Mouse (Mus musculus): ENCODE measurements around the gene Lgr5.

The Lgr5 gene

DNA sequence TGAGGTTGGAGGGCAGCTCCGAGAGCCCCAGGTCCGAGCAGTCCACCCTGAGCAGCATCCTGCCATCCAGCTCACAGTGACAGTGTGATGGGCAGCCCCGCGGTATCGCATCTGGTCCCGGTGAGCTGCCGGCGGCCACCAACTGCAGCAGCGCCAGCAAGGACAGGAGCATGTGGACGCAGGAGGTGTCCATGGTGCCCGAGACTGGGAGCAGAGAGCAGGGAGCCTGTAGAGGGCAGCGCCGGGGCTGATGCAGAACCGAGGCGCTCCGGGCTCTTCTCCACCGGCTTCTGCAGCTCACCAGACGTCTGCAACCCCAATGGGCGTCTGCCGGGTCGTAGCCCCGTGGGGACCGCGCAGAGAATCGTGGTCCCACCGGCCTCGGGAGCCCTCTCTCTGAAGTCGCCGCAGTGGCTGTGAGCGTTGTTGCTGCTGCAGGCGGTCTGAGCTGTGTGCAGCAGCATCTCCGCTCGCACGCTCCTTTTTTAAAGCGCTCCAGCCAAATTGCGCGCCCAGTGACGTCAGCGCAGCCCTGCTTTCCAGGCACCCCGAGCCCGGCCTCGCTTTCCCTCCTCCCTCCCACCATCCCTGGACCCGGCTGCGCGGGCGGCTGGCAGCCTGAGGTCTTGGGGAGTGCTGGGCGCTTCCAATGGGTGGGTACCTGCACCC lies at the start of gene Lgr5:
Lgr5 (minus strand) TSS at position 480 of the 669 bp plus-strand sequence.
- DNase-seq, result peak in 1 of 2 experiments; percentile 15

- no peak for DNase-seq
These were observed 39.1 kb upstream of the Lgr5 start for GRCm38 (mm10) chr10:115626678-115627077.

GRCm38 (mm10) chr10:115624957-115625356 lies 37.4 kb upstream of the Lgr5 start:
- no peak for DNase-seq

GRCm38 (mm10) chr10:115623956-115624671 lies 36.5 kb upstream of the Lgr5 start:
- peak; percentile 32 to 42 for DNase-seq

DNA sequence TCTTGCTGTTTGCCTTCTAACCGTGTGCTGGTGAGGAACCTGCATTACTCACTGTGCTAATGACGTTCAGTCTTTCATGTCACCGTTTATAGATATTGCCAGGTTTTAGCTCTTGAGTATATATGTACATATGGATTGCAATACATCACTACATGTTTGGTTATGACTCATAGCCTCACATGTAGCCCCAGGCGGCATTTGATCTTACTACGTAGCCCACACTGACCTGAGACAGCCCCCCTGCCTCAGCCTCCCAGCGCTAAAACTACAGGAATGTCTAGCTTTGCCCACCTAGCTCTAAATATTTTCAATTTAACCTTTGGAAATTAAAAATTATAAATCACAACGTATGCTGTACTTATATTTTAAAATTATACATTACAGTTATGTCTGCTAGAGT lies 35.9 kb upstream of the Lgr5 start:
- DNase-seq, result no peak

DNA sequence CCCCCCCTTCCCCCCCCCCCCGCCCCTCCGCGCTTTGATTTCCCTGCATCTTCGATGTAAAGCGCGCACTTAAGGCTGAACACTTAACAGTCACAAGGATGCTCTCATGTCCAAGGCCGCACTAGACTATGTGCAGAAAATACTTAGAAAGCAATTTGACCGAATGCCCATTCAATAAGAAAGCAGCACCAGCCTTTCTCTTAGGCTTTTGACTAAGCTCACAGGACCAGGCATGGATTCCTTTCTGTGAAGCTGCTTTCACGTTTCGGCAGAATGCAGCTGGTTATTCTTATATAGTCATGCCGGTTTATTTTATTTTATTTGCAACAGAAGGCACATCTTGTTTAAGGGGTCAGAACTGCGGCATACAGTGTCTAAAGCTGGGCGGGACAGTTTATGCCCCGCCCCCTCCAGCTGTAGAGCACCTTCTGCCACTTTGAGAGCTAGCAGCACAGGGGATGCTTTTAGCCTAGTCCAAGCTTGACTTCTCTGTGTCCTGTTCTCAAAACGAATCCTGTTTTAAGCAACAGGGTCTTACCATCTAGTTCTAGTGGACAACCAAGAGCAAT lies 30.8 kb upstream of the Lgr5 start:
- DNase-seq, result no peak

DNA sequence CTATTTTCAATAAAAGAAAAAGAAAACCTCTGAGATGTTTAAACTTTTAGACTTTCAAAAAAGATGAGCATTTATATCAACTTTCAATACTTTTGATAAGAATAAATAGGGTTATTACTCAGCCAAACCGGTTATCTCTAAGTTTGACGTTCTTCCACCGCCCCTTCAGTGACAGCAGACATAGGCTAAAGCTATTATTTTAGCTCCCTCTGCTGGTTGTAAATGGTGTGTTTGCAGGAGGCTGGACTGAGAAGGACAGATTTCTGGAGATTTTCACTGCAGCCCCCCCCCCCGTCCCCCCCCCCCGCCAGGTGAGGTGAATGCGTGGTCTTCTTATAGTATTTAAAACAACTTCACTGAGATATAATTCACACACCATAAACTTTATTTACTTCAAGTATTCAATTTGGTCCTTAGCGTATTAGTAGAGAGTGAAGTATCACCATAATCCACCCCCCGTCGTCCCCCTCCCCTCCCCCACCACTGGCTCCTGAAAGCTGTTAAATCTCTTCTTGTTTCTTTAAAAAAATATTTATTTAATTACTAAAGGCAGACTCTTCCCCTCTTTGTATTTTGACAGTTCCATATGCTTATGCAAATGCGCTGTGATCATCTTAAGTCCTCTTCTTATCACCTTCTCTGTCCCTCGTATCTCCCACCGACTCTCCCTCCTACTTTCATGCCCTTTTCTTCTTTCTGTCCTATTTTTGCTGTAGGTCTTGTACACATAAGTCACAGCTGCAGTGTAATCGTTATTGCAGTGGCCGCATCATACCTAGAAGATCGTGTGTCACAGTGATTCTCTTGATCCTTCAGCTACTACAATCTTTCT lies 30.1 kb upstream of the Lgr5 start:
- DNase-seq, result peak in 1 of 2 experiments; percentile 29

GRCm38 (mm10) chr10:115595748-115596147 lies 8.2 kb upstream of the Lgr5 start:
- no peak for DNase-seq

GRCm38 (mm10) chr10:115593651-115594050 lies 6.1 kb upstream of the Lgr5 start:
- no peak for DNase-seq

- no peak for DNase-seq
These were observed 5.6 kb upstream of the Lgr5 start for GRCm38 (mm10) chr10:115593221-115593620.

DNA sequence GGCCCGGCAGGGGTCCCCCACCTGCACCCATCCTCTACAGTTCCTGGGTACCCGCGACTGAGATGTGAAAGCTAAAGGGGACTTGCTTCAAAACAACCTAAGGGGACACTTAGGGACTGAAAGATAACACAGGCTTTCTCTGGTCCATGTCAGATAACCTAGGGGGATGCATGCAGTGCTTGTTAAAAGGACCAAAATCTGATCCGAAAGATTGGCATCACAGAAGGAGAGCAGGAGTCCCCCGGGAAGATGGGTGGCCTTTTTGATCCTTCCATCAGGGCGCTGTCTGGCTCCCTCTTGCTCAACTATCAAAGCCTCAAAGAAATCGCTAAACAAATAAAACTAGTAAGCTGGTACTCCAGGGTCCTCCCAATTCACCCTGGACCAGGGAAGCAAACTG lies 399 bp upstream of the Lgr5 start:
- DNase-seq, result no peak

DNA sequence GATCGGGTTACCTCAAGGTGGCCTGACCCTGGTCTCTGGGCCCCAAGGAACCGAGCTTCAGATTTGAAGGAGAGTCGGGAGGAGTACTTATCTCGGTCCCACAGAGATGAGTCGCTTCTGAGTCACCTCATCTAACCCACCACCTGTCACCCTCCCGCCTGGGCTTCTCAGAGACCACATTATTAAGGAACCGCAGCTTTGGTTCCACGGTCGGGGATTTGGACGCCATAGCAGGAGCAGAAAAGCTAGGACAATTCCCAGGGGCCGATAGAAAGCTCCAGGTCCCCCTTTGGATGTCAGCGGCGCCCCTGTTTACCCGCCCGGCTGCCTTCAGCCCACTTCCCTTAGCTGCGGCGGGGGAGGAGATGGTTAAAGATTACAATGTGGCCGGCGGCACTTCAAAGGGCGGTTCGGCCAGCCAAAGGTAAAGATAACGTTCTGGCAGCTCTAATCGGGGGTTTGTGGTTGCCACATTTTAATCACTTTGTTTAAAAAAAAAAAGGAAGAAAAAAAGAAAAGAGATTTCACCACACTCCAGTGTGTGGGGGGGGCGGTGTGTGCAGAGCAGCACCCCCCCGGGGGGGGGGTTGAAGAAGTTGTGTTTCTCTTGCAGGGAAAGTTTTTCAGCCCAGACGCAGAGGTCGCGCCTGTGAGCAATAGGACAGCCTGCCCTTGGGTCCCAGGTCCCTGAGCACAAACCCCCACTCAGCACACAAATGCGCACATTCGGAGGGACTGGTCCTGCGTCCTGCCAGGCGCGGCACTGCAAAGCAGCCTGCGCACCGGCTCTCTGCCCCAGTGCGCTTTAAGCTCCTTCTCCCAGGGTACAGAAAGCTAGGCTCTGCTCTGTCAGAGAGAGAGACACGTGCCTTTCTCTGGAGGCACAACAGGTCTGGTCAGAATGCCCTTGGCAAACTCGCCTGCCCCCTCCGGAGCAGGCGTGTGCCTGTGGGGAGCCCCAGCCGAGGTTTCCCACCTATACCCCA lies 1.0 kb downstream of the Lgr5 start:
- DNase-seq, result no peak

DNA sequence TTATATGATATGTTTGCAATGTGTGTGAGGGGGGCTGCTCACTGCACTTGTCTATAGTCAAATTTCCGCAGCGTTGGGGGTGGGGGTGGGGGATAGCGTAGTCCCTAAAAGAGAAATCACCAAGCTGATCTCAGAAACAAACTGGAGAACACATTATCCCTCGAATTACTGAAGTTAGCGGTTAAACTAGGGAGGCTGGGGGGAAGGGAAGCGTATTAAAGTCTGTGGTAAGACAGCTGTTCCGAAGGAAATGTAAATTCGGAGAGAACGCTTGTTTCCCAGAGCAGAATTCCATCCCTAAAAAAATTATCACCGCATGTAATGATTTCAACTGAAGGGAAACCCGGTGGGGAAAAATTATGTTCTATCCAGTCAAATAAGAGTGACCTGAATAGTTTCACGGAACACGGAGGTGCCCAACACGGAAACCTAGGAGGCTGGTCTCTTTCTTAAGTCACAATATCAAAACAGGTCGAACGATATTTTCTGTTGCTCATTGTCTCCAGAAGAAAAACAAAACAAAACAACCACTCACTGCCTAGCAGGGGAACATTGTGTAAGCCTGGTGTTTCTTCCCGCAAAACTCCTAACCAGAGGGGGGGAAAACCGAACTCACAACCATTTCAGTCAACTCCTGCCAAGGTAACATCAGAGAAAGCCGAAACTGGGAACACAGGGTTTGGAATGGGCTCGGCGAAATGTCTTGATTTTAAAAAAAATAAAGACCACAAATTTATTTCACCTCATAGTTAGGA lies 1.9 kb downstream of the Lgr5 start:
- DNase-seq, result no peak

GRCm38 (mm10) chr10:115584656-115585055 lies 2.9 kb downstream of the Lgr5 start:
- no peak for DNase-seq

GRCm38 (mm10) chr10:115583071-115583470 lies 4.5 kb downstream of the Lgr5 start:
- no peak for DNase-seq

DNA sequence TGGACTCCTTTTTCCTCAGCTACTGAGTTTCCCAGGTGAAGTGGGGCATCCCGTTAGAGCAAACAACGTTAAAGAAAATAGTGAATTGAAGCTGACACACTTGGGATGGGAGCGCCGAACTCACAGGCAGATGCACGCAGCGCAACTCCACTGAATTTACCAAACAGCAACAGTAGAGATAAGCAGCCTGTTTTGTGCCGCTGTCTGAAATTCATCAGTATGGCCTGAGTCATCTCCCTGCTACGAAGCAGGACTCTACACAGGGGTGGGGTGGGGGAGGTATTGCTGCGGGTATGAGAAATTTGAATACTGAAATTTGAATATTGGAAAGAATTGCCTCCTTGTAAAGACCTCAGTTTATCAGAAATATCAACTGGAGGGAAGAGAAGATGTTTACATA lies 5.6 kb downstream of the Lgr5 start:
- DNase-seq, result no peak

GRCm38 (mm10) chr10:115579494-115579893 lies 8.1 kb downstream of the Lgr5 start:
- DNase-seq, result no peak

DNA sequence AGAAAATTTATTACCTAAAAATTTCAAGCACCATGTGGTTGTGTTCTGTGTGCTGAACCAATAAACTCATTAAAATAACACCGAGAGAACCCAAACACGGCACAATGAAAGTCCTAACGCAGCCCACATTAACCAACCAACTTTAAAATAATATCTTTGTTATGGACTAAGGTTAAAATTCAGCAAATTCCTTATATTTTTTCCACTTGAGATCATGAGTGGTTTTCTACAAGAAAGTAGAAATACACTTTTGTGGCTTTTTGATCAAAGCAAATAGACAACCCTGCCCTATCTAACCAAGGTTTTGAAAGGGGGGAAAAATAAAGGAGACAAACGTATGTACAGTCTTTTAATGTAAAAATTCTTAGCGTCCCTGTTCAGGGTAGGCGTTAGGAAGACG lies 8.5 kb downstream of the Lgr5 start:
- no peak for DNase-seq

- DNase-seq, result no peak
These were observed 15.7 kb downstream of the Lgr5 start for GRCm38 (mm10) chr10:115571734-115572440.

DNA sequence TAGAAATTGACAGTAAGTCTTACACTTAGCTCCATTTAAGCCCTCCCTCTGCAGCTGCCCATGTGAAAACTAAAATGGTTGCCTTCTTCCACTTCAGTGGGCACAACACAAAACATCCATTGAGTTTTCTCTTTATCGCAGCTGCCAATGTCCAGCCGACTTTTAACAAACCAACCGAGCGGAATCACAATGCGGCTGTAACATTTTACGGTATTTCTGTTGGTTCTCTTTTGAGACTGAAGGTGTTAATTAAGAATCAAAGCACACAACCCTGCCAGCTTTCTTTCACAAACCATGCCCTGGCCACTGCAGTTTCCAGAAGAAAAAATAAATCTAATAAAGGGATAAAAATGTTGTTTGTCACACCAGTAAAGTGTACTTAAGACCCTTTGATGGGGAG lies 16.3 kb downstream of the Lgr5 start:
- no peak for DNase-seq

- DNase-seq, result no peak
These were observed 17.0 kb downstream of the Lgr5 start for GRCm38 (mm10) chr10:115570577-115570976.
